Mouse (Mus musculus) layer of hippocampus, postnatal 25 days (tissue): ENCODE results near the gene Clcn5. TPM values are rescaled to one million over a fixed set of nuclear protein-coding genes. Genes with fewer than 3 reads are reported as not detected.

Experiments
- DNase-seq, 2 experiments: peaks; one replicate each; pipeline ENCODE4 v3.0.0; 2022; ENCODE audit warnings: mixed read lengths in 2 of 2, low spot score in 1 of 2; ENCODE audit errors: extremely low spot score in 1 of 2
- total RNA-seq, 2 experiments: library from RNA; stranded (reverse); gene quantifications; 2 replicates each; pipeline ENCODE4 v1.2.3; 2021

Gene Clcn5
- total RNA-seq: 1 to 10 TPM; 8.3 to 8.4 TPM

DNA sequence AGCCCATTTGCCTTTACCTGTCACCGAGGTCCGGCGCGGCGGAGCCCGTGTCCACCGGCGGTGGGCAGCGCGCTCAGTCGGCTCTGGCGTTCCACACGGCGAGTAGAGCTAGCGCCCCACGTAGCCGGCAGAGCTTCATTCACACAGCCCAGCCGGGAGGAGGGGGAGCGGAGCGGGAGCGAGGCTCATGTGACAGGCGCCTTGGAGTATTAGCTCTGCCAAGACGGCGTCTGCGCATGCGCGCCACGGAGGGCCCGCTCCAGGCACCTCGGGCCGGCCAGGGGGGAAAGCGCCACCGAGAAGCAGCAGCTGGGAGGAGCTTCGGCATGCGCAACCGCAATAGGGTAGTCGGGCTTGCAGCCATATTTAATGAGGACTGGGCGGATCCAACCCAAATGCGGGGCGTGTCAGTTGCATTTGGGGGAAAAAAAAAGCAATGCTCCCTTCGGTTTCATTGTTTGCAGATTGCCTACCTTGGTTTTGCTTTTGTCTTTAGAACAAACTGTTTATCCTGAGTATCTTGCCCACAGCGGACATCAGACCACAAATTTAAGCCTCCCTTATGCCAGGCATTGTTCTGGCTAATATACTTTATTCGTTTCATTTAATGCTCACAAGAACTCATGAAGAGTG lies at the start of gene Clcn5:
TSS of gene Clcn5 (minus strand) at position 270 of the 633 bp plus-strand sequence.
- DNase-seq: peak; percentile 74 to 82

GRCm38 (mm10) chrX:7325455-7325854 lies 6.3 kb upstream of the Clcn5 start:
- no peak for DNase-seq

DNA sequence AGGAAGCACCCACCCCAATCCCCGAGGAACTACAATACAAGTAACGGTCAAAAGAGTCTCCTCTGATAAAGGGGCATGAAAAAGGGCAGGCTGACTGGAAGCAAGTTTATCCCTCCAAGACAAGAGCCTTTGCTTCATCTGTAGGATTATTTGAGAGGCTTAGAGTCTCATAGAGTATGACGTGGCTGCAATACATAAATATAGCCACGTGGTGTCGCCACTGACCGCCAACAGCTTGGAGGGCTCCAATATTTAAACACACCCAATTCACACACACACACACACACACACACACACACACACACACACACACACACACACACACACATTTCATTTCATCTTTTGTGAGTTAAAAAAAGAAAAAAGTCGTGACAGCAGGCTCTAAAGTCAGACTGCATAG lies 3.1 kb upstream of the Clcn5 start:
- peak; percentile 34 to 64 for DNase-seq

- no peak for DNase-seq
Observed at GRCm38 (mm10) chrX:7320571-7320970, 1.4 kb upstream of the Clcn5 start.

GRCm38 (mm10) chrX:7318551-7319025 lies 570 bp downstream of the Clcn5 start:
- no peak for DNase-seq

GRCm38 (mm10) chrX:7315115-7315514 lies 4.0 kb downstream of the Clcn5 start:
- DNase-seq: no peak

GRCm38 (mm10) chrX:7314645-7315044 lies 4.5 kb downstream of the Clcn5 start:
- DNase-seq: no peak

- DNase-seq: no peak
Observed at GRCm38 (mm10) chrX:7308242-7308641, 10.9 kb downstream of the Clcn5 start.

DNA sequence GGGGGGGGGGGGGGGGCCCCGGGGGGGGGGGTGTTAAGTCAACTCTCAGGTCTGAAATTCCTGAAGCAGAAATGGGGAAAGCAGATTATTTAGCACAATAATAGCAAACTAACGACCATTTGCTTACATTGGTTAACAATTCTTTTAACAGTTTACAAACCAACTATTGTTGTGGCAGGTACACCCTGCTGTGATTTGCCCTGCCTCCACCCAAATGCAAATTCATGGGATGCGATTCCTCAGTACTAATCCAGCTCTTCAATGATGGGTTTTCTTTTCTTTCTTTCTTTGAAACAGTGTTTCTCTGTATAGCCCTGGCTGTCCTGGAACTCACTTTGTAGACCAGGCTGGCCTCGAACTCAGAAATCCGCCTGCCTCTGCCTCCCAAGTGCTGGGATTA lies 12.3 kb downstream of the Clcn5 start:
- DNase-seq: no peak

- DNase-seq: no peak
Observed at GRCm38 (mm10) chrX:7292981-7293380, 26.2 kb downstream of the Clcn5 start.

- DNase-seq: no peak
Observed at GRCm38 (mm10) chrX:7292151-7292768, 26.9 kb downstream of the Clcn5 start.

DNA sequence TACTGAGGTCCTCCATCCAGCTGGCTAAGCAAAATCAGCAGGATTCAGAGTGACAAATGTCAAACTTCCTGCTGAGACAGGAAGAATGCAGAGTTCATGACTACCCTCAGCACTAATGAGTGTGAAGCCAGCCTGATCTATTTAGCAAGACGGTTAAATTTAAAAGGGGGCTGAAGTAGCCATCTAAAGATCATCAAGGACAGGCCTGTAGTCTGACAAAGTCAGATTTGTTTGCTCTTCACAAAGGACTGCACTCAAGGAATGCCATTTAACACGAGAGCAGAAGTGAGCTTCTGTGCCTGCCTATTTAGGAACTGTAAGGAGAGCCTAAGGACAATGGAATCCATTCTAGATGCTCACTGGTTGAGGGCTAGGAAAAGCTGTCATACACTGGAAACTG lies 30.2 kb downstream of the Clcn5 start:
- DNase-seq: no peak

DNA sequence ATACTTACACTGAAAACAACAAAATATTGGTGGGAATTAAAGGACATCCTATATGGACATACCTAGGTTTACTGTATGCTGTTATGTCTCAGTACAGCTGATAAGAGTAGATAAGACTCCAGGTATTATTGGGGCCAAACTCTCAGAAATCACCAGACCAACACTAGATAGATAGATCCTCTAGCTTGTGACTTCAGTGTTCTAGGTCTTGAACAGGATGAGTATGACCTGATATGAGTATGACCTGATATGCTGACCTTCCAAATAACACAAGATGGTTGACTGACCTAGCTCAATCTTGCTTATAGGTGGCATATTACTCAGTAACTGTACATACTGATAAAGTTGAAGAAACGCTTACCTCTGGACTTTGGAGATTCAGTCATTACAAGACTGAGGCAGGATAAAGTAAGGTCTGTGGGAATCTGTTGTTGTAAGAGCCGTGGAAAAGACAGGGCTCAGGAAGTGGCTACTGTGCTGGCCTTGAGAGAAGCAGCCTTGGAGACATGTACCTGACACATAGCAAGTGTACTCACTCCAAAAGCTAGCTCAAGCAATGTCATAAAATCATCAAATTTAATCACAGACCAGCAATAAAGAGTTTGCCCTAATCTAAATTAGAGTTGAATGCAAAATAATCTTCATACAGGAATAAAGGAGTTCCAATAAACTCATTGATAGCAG lies 32.0 kb downstream of the Clcn5 start:
- no peak for DNase-seq

DNA sequence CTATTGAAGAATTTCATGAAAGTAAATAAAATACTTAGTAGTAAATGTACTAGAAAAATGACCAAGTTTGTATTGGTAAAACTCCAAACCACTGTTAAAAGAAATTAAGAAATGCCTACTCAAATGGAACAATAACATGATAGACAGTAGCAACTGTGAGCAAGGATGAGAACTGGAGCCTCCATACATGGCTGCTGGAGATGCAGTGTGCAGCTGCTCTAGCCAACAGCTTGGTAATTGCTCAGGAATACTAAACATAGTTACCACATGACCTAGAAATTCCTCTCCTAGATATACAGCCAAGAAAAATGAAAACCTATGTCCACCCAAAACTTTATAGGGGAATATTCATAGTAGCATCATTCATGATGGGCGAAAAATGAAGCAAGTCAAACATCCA lies 36.5 kb downstream of the Clcn5 start:
- DNase-seq: no peak

GRCm38 (mm10) chrX:7279722-7280121 lies 39.4 kb downstream of the Clcn5 start:
- no peak for DNase-seq

GRCm38 (mm10) chrX:7276564-7276963 lies 42.6 kb downstream of the Clcn5 start:
- DNase-seq: no peak

GRCm38 (mm10) chrX:7261149-7261548 lies 58.0 kb downstream of the Clcn5 start:
- DNase-seq: no peak

GRCm38 (mm10) chrX:7260400-7261113 lies 58.6 kb downstream of the Clcn5 start:
- DNase-seq: no peak

DNA sequence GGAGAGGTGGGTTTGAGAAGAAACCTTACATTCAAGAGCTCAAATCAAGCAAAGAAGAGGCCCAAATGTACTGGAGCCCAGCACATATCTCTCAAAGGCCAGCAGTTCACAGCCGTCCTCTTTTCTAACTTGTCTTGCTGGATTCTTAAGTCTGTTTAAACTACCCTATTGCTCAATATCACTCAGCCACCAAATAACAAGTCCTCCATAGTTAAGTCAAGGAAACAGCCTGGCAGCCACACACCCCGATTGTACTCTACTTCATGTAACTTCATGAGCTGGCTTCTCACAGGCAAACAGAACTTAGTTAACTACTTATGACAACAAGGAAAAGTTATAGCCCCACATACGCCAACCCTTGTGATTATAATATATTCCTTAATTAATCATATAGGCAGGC lies 59.4 kb downstream of the Clcn5 start:
- DNase-seq: no peak

DNA sequence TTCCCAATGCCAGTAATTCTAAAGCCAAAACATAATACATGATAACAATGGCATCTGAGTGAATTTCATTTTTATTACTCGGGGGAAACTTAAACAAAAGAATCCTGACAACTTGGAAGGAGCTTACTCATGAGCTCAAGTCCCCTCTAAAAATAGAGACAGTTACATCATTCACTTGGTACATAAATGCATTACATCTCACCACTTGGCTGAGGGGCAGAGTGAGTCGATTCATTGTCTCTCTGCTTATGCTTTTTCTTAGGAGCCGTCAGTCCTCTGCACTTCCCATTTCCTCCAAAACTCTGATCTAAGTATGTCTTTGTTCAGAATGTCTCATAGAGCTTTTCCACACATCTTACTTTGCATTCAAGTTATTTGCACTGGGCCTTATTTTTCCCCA lies 63.1 kb downstream of the Clcn5 start:
- no peak for DNase-seq

- no peak for DNase-seq
Observed at GRCm38 (mm10) chrX:7204099-7204498, 115.1 kb downstream of the Clcn5 start.
